Mouse (Mus musculus): ENCODE results near the gene Mrpl2.
A peak's percentile ranks its signal among the peaks of the same experiment; 100 is the strongest.

Gene Mrpl2

GRCm38 (mm10) chr17:46645561-46646321, at the start of gene Mrpl2, which contains the start of gene Klc4:
Gene Mrpl2, plus strand, starts transcription at chr17:46646229.
Gene Klc4, minus strand, starts transcription at chr17:46646022.
- DNase-seq (ENCODE audit: low read depth): peak; percentile 99

DNA sequence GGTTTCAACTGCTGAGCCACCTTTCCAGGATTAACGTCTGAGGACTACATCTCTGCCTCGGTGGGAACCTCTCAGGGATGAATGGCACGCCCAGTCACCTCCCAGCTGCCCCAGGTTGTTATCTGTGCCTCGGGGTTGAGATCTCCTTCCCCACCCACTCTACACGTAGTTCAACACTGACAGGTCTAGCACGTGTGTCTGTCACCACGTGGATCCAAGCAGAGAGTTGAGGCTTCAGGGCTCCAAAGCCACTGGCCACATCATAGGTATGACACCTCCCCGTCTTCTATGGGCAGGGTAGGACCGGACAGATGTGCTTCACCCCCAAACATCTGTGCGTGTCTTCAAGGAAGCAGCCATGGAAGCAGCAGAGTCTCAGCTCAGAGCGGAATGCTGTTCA, 48.1 kb upstream of the Mrpl2 start:
- no peak for DNase-seq (ENCODE audit: low read depth)

DNA sequence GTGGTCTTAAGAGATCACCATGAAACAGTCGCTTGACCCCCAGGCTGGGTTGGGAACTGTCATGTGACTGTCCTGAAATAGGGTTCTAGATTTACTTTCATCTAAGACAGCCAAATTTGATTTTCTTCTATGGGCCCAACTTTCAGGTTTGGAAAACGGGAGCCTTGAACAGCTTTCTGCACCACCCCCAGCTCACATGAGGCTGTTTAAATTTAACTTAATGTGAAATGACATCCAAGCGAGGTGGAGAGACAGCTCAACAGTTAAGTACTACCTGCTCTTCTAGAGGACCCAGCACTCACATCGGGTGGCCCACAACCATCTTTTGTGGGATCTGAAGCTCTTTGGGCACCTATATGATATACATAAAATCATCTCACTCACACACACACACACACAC, 47.1 kb upstream of the Mrpl2 start:
- DNase-seq (ENCODE audit: low read depth): no peak

GRCm38 (mm10) chr17:46600569-46600968, 45.5 kb upstream of the Mrpl2 start:
- DNase-seq (ENCODE audit: low read depth): peak; percentile 69

DNA sequence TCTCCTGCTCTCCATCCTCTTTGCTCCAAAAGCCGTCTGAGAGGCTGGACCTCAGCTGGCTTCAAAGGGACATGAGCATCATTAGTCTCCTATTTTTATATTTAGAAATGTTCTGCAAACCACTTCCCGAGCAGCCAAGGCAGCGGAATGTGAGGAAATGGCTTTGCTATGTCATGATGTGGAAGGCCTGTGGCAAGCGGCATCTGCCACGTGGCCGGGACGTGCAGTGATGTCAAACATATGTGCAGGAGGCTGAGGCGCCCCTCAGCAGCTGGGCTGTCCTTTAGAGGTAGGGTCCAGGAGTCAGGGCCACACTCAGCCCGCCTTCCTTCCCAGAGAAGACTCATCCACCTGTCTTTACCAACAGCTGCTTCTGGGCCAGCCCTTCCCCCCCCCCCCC, 43.8 kb upstream of the Mrpl2 start:
- peak; percentile 85 for DNase-seq (ENCODE audit: low read depth)

GRCm38 (mm10) chr17:46603229-46603628, 42.8 kb upstream of the Mrpl2 start:
- DNase-seq (ENCODE audit: low read depth): peak; percentile 26

GRCm38 (mm10) chr17:46605126-46605525, 40.9 kb upstream of the Mrpl2 start:
- DNase-seq (ENCODE audit: low read depth): no peak

- no peak for DNase-seq (ENCODE audit: low read depth)
Observed at GRCm38 (mm10) chr17:46605987-46606386, 40.0 kb upstream of the Mrpl2 start.

DNA sequence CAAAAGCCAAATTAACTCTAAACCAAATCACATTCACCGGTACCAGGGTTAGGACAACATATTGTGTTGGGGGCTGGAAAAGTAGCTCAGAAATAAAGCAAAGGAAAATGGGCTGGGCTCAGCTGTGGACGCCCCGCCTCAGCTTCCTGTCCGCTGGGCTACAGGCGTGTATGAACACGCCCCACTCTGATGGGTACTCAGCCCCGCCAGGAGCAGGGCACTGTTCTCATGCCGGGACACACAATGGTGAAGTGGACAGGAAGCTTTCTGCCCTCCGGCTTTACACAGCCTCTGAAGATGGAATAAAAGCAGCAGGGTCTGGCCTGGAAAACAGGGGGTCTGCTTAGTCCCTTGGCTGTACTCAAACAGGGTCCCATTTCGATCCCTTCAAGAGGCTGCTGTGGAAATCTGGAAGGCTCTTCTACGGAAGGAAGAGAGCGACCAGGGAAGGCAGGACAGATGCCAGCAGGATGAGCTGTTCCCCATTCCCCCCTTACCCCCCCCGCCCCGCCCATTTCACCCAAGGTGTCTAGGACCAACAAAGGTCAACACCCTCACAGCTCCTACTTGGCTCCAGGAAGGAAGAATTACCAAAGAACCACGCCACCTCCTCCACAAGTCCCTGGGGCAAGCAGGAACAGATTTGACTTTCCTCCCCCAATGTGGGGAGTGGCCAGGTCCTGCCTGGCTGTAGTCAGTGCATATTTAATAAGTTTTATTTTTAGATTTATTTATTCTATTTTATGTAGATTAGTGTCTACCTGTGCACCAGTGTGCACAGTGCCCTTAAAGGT, 36.1 kb upstream of the Mrpl2 start:
- peak; percentile 61 for DNase-seq (ENCODE audit: low read depth)

DNA sequence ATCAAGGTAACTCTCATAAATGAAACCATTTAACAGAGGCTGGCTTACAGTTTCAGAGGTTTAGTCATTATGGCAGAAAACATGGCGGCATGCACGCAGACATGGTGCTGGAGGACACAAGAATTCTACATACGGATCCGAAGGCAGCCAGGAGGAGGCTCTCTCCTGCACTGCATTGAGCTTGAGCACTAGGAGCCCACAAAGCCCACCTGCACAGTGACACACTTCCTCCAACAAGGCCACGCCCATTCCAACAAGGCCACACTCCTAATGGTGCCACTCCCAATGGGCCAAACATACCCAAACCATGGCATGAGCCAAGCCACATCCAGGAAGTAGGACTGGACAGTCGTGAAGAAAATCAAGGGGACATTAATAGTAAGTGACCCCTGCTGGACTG, 34.7 kb upstream of the Mrpl2 start:
- DNase-seq (ENCODE audit: low read depth): no peak

DNA sequence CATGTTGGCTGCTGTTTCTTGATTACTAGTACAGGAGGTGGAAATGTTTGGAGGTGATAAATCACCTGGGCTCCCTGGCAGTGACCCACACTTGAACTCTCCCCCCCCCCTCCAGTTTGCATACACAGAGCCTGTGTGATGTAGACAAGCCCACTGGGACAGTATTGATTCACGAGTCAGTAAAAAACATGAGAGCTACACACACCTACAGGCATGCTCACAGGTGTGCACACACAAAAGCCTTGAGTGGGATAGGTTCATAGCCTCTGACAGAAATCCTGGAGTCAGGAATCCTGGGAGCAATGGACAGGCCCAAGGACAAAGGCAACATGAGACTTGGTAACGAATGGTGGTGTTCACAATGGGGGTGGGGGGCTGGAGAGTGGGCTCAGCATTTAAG, 33.8 kb upstream of the Mrpl2 start:
- no peak for DNase-seq (ENCODE audit: low read depth)

- DNase-seq (ENCODE audit: low read depth): no peak
Observed at GRCm38 (mm10) chr17:46612820-46613219, 33.2 kb upstream of the Mrpl2 start.

- DNase-seq (ENCODE audit: low read depth): no peak
Observed at GRCm38 (mm10) chr17:46613229-46613628, 32.8 kb upstream of the Mrpl2 start.

GRCm38 (mm10) chr17:46617799-46618198, 28.2 kb upstream of the Mrpl2 start:
- DNase-seq (ENCODE audit: low read depth): no peak

- no peak for DNase-seq (ENCODE audit: low read depth)
Observed at GRCm38 (mm10) chr17:46618394-46618768, 27.6 kb upstream of the Mrpl2 start.

- no peak for DNase-seq (ENCODE audit: low read depth)
Observed at GRCm38 (mm10) chr17:46618769-46619682, 27.0 kb upstream of the Mrpl2 start.

- DNase-seq (ENCODE audit: low read depth): no peak
Observed at GRCm38 (mm10) chr17:46619683-46620357, 26.2 kb upstream of the Mrpl2 start.

DNA sequence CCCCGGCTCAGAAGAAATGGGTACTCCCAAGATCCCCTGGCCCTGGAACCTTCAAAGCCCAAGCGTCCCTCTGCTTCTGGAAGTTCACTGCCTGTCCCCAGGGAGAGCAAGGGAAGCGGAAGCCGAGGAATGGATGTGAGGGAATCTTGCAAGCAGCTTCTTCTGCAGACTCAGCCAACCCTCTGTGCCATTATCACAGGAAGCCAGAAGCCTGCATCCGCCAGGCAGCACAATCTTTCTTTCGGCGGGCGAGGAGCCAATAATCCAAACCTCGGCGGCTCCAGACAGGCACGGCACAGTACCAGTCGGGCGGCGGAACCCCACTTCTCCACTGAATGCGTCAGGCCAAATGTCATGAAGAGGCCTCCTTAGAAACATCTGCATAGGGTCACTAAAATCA, 24.7 kb upstream of the Mrpl2 start:
- no peak for DNase-seq (ENCODE audit: low read depth)

DNA sequence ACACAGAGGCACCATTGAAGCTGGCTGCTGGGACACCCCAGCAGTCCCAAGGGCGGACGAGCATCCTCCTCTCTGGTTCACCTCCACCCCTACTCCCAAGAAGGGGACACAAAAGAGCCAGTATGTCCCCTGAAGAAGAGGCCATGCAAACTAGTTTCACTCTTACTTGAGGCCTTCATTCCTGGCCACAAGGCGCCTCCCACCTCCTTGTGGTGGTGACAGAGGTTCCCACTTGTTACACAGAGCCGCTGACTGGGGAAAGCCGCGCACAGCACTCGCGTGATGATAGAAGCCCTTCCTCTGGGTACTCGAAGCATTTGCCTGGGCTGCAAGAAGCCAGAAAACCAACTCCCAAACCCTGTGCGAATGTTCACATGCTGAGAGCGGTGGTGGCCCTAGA, 23.8 kb upstream of the Mrpl2 start:
- DNase-seq (ENCODE audit: low read depth): peak; percentile 59

DNA sequence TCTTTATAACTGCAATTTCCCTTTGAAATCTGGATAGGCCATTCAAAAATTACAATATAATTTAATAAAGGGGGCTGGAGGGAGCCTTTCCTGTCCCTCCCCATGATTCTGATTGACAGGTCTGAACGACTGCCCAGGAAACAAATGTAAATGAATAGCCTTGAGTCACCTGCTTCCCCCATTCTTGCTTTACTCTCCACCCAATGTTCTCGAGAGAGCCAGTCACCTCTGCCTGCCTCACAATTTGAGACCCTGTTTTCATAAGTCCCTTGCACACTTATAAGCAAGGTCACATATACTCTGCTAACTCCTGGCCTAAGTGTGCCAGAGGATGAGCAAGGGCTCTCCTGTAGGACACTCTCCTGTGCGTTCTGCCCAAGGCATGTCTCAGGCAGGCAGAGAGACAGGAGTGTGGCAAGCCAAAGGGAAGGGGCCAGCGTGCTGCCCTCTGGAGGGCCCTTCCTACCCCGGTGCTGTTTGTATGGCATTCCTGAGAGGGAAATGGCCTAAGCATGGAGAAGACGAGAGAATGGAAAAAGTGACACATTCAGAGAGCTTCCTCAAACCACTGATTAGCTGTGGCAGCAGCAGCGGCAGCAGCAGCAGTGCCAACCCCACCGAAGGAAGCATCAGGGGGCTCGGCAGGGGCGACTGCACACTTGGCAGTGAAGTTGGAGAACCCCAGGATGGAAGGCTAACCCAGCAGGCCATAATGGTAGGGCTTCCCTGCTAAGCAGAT, 22.0 kb upstream of the Mrpl2 start:
- peak; percentile 68 for DNase-seq (ENCODE audit: low read depth)

DNA sequence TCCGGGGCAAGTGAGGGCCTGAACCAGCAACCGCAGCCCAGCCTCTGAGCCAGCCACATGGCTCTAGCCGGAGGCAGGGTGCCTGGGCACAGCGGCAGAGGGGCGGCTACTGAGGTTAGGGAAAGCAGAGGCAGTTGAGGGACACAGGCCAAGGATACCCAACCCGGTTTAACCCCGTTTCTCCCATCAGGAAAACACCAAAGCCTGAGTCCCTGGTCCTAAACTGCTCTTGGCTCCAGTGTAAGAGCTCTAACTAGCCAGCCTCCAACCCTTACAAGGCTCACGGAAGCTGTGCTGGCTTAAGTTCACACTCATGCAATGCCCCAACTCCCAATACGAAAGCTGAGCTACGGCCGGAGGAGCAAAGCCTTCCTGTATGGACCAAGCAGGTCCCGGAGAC, 21.4 kb upstream of the Mrpl2 start:
- DNase-seq (ENCODE audit: low read depth): no peak

All from 416B (cell line).